Mouse (Mus musculus) thymus, adult 2 months (tissue): ENCODE measurements around the gene Ppm1a. TPM values are rescaled to one million over a fixed set of nuclear protein-coding genes. Genes with fewer than 3 reads are reported as not detected.

Source experiments
- DNase-seq: peaks from one replicate; pipeline ENCODE4 v3.0.0; 2021
- H3K27ac ChIP-seq: fragments of 200-500 bp; 2 replicates; pipeline ENCODE4 v1.5.1; 2012; ENCODE audit warnings: low read length, control low read depth; ENCODE audit not compliant: control insufficient read depth, insufficient read depth
- H3K27me3 ChIP-seq: fragments of 200-500 bp; 2 replicates; pipeline ENCODE4 v1.6.1; 2012; ENCODE audit warnings: mild to moderate bottlenecking, low read length, moderate library complexity, mixed read lengths; ENCODE audit not compliant: control insufficient read depth, insufficient read depth
- H3K36me3 ChIP-seq: fragments of 200-500 bp; 2 replicates; pipeline ENCODE4 v1.6.1; 2012; ENCODE audit warnings: mild to moderate bottlenecking, low read length, moderate library complexity; ENCODE audit not compliant: control insufficient read depth, insufficient read depth
- H3K4me1 ChIP-seq: fragments of 200-500 bp; replicated peaks from 2 replicates; pipeline ENCODE4 v1.6.1; 2012; ENCODE audit warnings: low read length; ENCODE audit not compliant: control insufficient read depth, insufficient read depth
- H3K4me3 ChIP-seq: fragments of 200-500 bp; 2 replicates; pipeline ENCODE4 v1.5.1; 2012; ENCODE audit warnings: mild to moderate bottlenecking, low read length, control low read depth, moderate library complexity; ENCODE audit not compliant: control insufficient read depth, insufficient read depth
- CTCF ChIP-seq: fragments of 200-500 bp; IDR thresholded peaks from 2 replicates; pipeline ENCODE4 v1.5.1; 2012; ENCODE audit warnings: mild to moderate bottlenecking, control low read depth, low read length, moderate library complexity, borderline replicate concordance; ENCODE audit not compliant: control insufficient read depth, poor library complexity, insufficient read depth; ENCODE audit errors: extremely low read depth
- POLR2A ChIP-seq: fragments of 200-500 bp; IDR thresholded peaks from 2 replicates; pipeline ENCODE4 v1.6.1; 2012; ENCODE audit warnings: mild to moderate bottlenecking, low read length, control low read depth, moderate library complexity; ENCODE audit not compliant: control insufficient read depth, poor library complexity, insufficient read depth; ENCODE audit errors: extremely low read depth
- WGBS: fragments of 180-500 bp; shearing (Covaris S2); methylation state at CpG from one replicate; pipeline ENCODE4 v1.1.7; 2018; 5-methylcytosine and 5-hydroxymethylcytosine counted together
- polyA plus RNA-seq: library from polyadenylated mRNA; depleted of rRNA; stranded (reverse); fragments of >200 nt; gene quantifications from 2 replicates; pipeline ENCODE4 v1.2.3, GENCODE M21; 2012; rRNA removed

Ppm1a gene
- polyA plus RNA-seq, 1 experiment = 44.2 TPM

- Histone ChIP-seq H3K4me3 (no peak overlapping the region), H3K4me1 (no peaks in the 10 kb centered on the region), H3K27ac (no peak overlapping the region), H3K27me3 (no peaks in the 10 kb centered on the region), H3K36me3 (no peaks in the 10 kb centered on the region)
- TF ChIP-seq POLR2A = no peak
- no peak for TF ChIP-seq CTCF
- DNase-seq = no peak
- 88% methylated on average over 4 of the region's 4 CpGs for WGBS
Measured at GRCm38 (mm10) chr12:72837302-72837701, 80.0 kb downstream of the Ppm1a start.

GRCm38 (mm10) chr12:72841500-72841899, 84.2 kb downstream of the Ppm1a start:
- H3K36me3 ChIP-seq = no peaks in the 10 kb centered on the region
- peaks cover 6% of the 10 kb centered on the region for H3K4me1 ChIP-seq
- 100% methylated on average over 1 of the region's 1 CpGs for WGBS
- no peaks in the 10 kb centered on the region for H3K27me3 ChIP-seq
- TF ChIP-seq POLR2A (no peak), CTCF (no peak)
- H3K27ac ChIP-seq = no peak overlapping the region
- no peak overlapping the region for H3K4me3 ChIP-seq
- DNase-seq = no peak

GRCm38 (mm10) chr12:72843135-72843534, 85.9 kb downstream of the Ppm1a start:
- Histone ChIP-seq H3K4me1 (peaks cover 8% of the 10 kb centered on the region), H3K36me3 (no peaks in the 10 kb centered on the region), H3K27me3 (no peaks in the 10 kb centered on the region; the same call in 1 of the 2 replicates), H3K27ac (no peak overlapping the region), H3K4me3 (no peak overlapping the region)
- WGBS = 94% methylated on average over 4 of the region's 4 CpGs
- peak; percentile 21 for DNase-seq
- TF ChIP-seq CTCF (no peak), POLR2A (no peak)

- TF ChIP-seq CTCF (no peak), POLR2A (no peak)
- no peaks in the 10 kb centered on the region for H3K36me3 ChIP-seq
- no peak for DNase-seq
- H3K4me3 ChIP-seq = no peak overlapping the region
- H3K27me3 ChIP-seq = no peaks in the 10 kb centered on the region; the same call in 1 of the 2 replicates
- H3K4me1 ChIP-seq = peaks cover 8% of the 10 kb centered on the region
- peak overlapping the region; percentile 72 for H3K27ac ChIP-seq
- 87% methylated on average over 4 of the region's 4 CpGs for WGBS
Measured at GRCm38 (mm10) chr12:72843555-72843954, 86.3 kb downstream of the Ppm1a start.

- peaks cover 8% of the 10 kb centered on the region for H3K4me1 ChIP-seq
- peak overlapping the region; percentile 72 for H3K27ac ChIP-seq
- TF ChIP-seq CTCF (peak; percentile 49; the same call in 1 of the 2 replicates), POLR2A (peak; percentile 51; the same call in 1 of the 2 replicates)
- DNase-seq = peak; percentile 81
- H3K27me3 ChIP-seq = no peaks in the 10 kb centered on the region; the same call in 1 of the 2 replicates
- no peaks in the 10 kb centered on the region for H3K36me3 ChIP-seq
- WGBS = 3% methylated on average over 12 of the region's 12 CpGs
- H3K4me3 ChIP-seq = peak overlapping the region; percentile 44
Measured at GRCm38 (mm10) chr12:72843973-72844620, 86.8 kb downstream of the Ppm1a start.

GRCm38 (mm10) chr12:72845946-72846345, 88.7 kb downstream of the Ppm1a start:
- Histone ChIP-seq H3K4me3 (no peak overlapping the region), H3K4me1 (peaks cover 8% of the 10 kb centered on the region), H3K27ac (no peak overlapping the region), H3K36me3 (no peaks in the 10 kb centered on the region), H3K27me3 (no peaks in the 10 kb centered on the region; the same call in 1 of the 2 replicates)
- TF ChIP-seq CTCF = no peak
- TF ChIP-seq POLR2A = no peak
- WGBS = 90% methylated on average over 10 of the region's 10 CpGs
- no peak for DNase-seq

GRCm38 (mm10) chr12:72847725-72848124, 90.5 kb downstream of the Ppm1a start:
- Histone ChIP-seq H3K4me3 (no peak overlapping the region), H3K27ac (no peak overlapping the region), H3K27me3 (no peaks in the 10 kb centered on the region; the same call in 1 of the 2 replicates), H3K36me3 (no peaks in the 10 kb centered on the region), H3K4me1 (peaks cover 8% of the 10 kb centered on the region)
- no peak for TF ChIP-seq POLR2A
- TF ChIP-seq CTCF = peak; percentile 41; the same call in 1 of the 2 replicates
- 15% methylated on average over 7 of the region's 7 CpGs for WGBS
- peak; percentile 51 for DNase-seq

Other genes with a start within 250 kb of the Ppm1a start
- gene Pcnx4, start 221.1 kb upstream of the Ppm1a start, polyA plus RNA-seq = 3.8 and 4.8 TPM in 2 replicates
- 0.23 TPM in 1 of 2 replicates, not detected in the other for gene Gm4756, start 107.8 kb upstream of the Ppm1a start, polyA plus RNA-seq
- gene Dhrs7, start 92.5 kb upstream of the Ppm1a start, polyA plus RNA-seq = 16.9 and 17.1 TPM in 2 replicates
- gene Six6, start 182.4 kb downstream of the Ppm1a start, polyA plus RNA-seq = not detected in 2 replicates
- not detected in 2 replicates for gene 4930447C04Rik, start 183.3 kb downstream of the Ppm1a start, polyA plus RNA-seq